Mouse (Mus musculus): ENCODE measurements around the gene Oat. TPM values are rescaled to one million over a fixed set of nuclear protein-coding genes. Genes with fewer than 3 reads are reported as not detected.
A peak's percentile ranks its signal among the peaks of the same experiment; 100 is the strongest.

The Oat gene
- polyA plus RNA-seq, 1 experiment from 2014 or later, result 126 TPM

GRCm38 (mm10) chr7:132580511-132580910 lies 4.3 kb upstream of the Oat start:
- Histone ChIP-seq H3K36me3 (no peaks in the 10 kb centered on the region), H3K27ac (no peak overlapping the region), H3K9me3 (replicated peaks) (no peaks in the 10 kb centered on the region), H3K4me3 (no peak overlapping the region), H3K4me1 (peaks cover 8% of the 10 kb centered on the region), H3K27me3 (ENCODE audit: low read depth, poor library complexity, severe bottlenecking) (peaks cover 21% of the 10 kb centered on the region)
- DNase-seq (ENCODE audit: low spot score), result no peak
- WGBS, result 80% methylated on average over 6 of the region's 6 CpGs

- Histone ChIP-seq H3K4me1 (peaks cover 21% of the 10 kb centered on the region), H3K27ac (peak overlapping the region; percentile 95; the same call in 1 of the 2 replicates), H3K9me3 (replicated peaks) (no peaks in the 10 kb centered on the region), H3K4me3 (peak overlapping the region; percentile 84), H3K27me3 (ENCODE audit: low read depth, poor library complexity, severe bottlenecking) (peaks cover 21% of the 10 kb centered on the region), H3K36me3 (no peaks in the 10 kb centered on the region)
- DNase-seq (ENCODE audit: low spot score), result no peak
- 61% methylated on average over 4 of the region's 4 CpGs for WGBS
These were observed 693 bp upstream of the Oat start for GRCm38 (mm10) chr7:132576891-132577290.

GRCm38 (mm10) chr7:132575623-132576022 lies 575 bp downstream of the Oat start:
- Histone ChIP-seq H3K4me3 (peak overlapping the region; percentile 84), H3K4me1 (peaks cover 21% of the 10 kb centered on the region), H3K36me3 (no peaks in the 10 kb centered on the region), H3K27me3 (ENCODE audit: low read depth, poor library complexity, severe bottlenecking) (peaks cover 18% of the 10 kb centered on the region), H3K27ac (peak overlapping the region; percentile 95), H3K9me3 (replicated peaks) (no peaks in the 10 kb centered on the region)
- peak; percentile 85 for DNase-seq (ENCODE audit: low spot score)
- 0% methylated on average over 13 of the region's 13 CpGs for WGBS

DNA sequence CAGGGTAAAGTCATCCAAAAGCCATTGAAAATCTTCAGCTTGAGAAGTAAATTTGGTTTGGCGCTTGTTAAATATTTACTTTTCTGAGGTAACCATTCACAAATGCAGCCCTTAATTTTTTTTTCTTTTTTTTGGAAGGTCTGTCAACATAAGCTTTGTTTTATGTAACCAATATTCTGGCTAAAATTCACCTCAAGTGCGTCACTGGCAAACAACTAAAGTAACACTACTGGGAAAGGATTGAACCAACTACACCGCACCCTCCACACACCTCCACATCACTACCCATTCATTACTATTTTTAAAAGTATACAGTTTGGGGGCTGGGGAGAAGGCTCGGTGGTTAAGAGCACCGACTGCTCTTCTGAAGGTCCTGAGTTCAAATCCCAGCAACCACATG lies 1.6 kb downstream of the Oat start:
- H3K27ac ChIP-seq, result no peak overlapping the region
- no peak overlapping the region for H3K4me3 ChIP-seq
- 93% methylated on average over 5 of the region's 5 CpGs for WGBS
- no peak for DNase-seq (ENCODE audit: low spot score)
- H3K27me3 ChIP-seq (ENCODE audit: low read depth, poor library complexity, severe bottlenecking), result peaks cover 15% of the 10 kb centered on the region
- H3K36me3 ChIP-seq, result peaks cover 7% of the 10 kb centered on the region
- H3K4me1 ChIP-seq, result peaks cover 21% of the 10 kb centered on the region
- no peaks in the 10 kb centered on the region for H3K9me3 ChIP-seq (replicated peaks)

GRCm38 (mm10) chr7:132573205-132573604 lies 3.0 kb downstream of the Oat start:
- peaks cover 21% of the 10 kb centered on the region for H3K4me1 ChIP-seq

DNA sequence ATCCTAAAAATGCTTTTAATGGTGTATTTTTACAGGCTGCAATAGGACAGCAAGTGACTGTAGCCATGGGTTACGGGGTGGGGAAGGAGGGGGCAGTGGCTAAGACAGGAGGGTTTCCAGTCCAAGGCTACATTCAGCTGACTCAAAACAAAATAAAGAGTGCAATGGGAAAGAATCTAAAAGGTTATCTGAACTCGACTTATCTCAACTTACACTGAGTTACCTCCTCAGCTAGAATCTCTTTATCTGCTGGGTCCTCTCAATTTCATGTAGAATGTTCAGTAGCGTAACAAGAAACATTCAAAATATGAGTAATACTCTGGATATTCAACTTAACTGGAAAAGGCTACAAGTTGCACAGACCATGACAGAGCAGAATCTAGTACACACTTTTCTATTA lies 3.5 kb downstream of the Oat start:
- DNase-seq (ENCODE audit: low spot score), result no peak
- H3K9me3 ChIP-seq (replicated peaks), result no peaks in the 10 kb centered on the region
- no peak overlapping the region for H3K4me3 ChIP-seq
- H3K4me1 ChIP-seq, result peaks cover 21% of the 10 kb centered on the region
- 85% methylated on average over 3 of the region's 3 CpGs for WGBS
- peaks cover 26% of the 10 kb centered on the region for H3K36me3 ChIP-seq
- H3K27ac ChIP-seq, result no peak overlapping the region
- peaks cover 8% of the 10 kb centered on the region for H3K27me3 ChIP-seq (ENCODE audit: low read depth, poor library complexity, severe bottlenecking)

More at GRCm38 (mm10) chr7:132573205-132573604, 3.0 kb downstream of the Oat start:
- DNase-seq (ENCODE audit: low spot score), result no peak
- Histone ChIP-seq H3K27me3 (ENCODE audit: low read depth, poor library complexity, severe bottlenecking) (peaks cover 10% of the 10 kb centered on the region), H3K4me3 (no peak overlapping the region), H3K9me3 (replicated peaks) (no peaks in the 10 kb centered on the region), H3K36me3 (peaks cover 21% of the 10 kb centered on the region), H3K27ac (no peak overlapping the region)
- 86% methylated on average over 6 of the region's 6 CpGs for WGBS

DNA sequence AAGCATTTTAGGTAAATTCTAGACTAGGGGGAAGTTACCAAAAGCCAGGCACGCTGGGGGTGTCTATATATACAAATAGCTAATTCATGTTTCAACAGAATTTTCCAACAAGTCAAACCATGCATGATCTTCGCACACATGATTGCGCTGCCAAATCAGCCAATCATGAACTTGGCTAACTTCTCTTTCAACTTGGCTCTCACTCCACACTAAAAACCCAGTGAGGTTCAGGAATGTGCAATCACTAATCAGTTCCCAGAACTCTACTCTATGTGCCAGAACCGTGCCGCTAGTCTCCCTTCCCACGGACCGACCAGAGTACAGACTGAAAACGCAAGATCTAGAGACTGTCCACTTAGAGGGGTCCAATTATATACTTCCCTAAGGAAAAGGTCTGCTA lies 4.7 kb downstream of the Oat start:
- Histone ChIP-seq H3K27ac (no peak overlapping the region), H3K4me3 (no peak overlapping the region), H3K4me1 (peaks cover 17% of the 10 kb centered on the region), H3K9me3 (replicated peaks) (no peaks in the 10 kb centered on the region), H3K27me3 (ENCODE audit: low read depth, poor library complexity, severe bottlenecking) (no peaks in the 10 kb centered on the region), H3K36me3 (peaks cover 35% of the 10 kb centered on the region)
- 90% methylated on average over 8 of the region's 8 CpGs for WGBS
- DNase-seq (ENCODE audit: low spot score), result no peak

GRCm38 (mm10) chr7:132570071-132570470 lies 6.1 kb downstream of the Oat start:
- Histone ChIP-seq H3K9me3 (replicated peaks) (no peaks in the 10 kb centered on the region), H3K4me3 (no peak overlapping the region), H3K27me3 (ENCODE audit: low read depth, poor library complexity, severe bottlenecking) (no peaks in the 10 kb centered on the region), H3K4me1 (0 out of 2 replicates have a peak, but pooled peaks cover 9% of the 10 kb centered on the region), H3K27ac (no peak overlapping the region), H3K36me3 (peaks cover 43% of the 10 kb centered on the region)
- 85% methylated on average over 5 of the region's 5 CpGs for WGBS
- no peak for DNase-seq (ENCODE audit: low spot score)

DNA sequence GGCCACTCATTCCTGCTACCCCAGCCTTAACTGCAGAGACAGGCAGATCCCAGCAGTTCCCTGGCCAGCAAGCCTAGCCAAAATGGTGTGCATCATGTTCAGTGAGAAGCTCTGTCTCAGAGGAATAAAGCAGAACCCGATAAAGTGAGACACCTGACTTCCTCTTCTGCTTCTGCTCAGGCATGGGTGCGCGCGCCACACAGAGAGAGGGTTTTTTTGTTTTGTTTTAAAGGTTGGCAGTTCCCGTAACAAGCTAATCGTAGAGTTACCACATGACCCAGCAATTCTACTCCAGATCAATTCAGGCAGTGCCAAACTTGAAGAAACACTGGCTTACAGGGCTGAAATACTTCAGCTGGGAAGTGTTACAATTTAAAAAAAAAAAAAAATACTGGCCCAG lies 7.4 kb downstream of the Oat start:
- Histone ChIP-seq H3K4me3 (no peak overlapping the region), H3K9me3 (replicated peaks) (no peaks in the 10 kb centered on the region), H3K4me1 (0 out of 2 replicates have a peak, but pooled peaks cover 5% of the 10 kb centered on the region), H3K27me3 (ENCODE audit: low read depth, poor library complexity, severe bottlenecking) (no peaks in the 10 kb centered on the region), H3K36me3 (peaks cover 56% of the 10 kb centered on the region), H3K27ac (no peak overlapping the region)
- DNase-seq (ENCODE audit: low spot score), result no peak
- 96% methylated on average over 6 of the region's 6 CpGs for WGBS

DNA sequence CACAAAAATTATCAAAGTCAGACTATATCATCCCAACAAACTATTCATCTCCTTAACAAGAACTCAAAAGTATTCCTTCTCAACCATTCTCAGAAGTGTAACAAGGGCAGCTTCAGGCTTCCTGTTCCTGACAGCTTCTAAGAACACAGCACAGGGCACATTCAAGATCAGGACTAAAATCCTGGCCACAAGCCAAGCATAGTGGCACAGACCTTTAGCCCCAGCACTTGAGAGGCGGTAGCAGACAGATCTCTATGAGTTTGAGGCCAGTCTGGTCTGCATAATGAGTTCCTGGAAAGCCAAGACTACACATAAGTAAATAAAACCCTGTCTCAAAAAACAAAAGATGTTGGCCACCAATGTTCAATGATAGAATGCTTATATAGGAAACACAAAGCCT lies 10.4 kb downstream of the Oat start:
- H3K4me3 ChIP-seq, result no peak overlapping the region
- no peaks in the 10 kb centered on the region for H3K27me3 ChIP-seq (ENCODE audit: low read depth, poor library complexity, severe bottlenecking)
- H3K9me3 ChIP-seq (replicated peaks), result no peaks in the 10 kb centered on the region
- 92% methylated on average over 1 of the region's 1 CpGs for WGBS
- DNase-seq (ENCODE audit: low spot score), result no peak
- 0 out of 2 replicates have a peak, but pooled peaks cover 3% of the 10 kb centered on the region for H3K4me1 ChIP-seq
- no peak overlapping the region for H3K27ac ChIP-seq
- peaks cover 86% of the 10 kb centered on the region for H3K36me3 ChIP-seq

DNA sequence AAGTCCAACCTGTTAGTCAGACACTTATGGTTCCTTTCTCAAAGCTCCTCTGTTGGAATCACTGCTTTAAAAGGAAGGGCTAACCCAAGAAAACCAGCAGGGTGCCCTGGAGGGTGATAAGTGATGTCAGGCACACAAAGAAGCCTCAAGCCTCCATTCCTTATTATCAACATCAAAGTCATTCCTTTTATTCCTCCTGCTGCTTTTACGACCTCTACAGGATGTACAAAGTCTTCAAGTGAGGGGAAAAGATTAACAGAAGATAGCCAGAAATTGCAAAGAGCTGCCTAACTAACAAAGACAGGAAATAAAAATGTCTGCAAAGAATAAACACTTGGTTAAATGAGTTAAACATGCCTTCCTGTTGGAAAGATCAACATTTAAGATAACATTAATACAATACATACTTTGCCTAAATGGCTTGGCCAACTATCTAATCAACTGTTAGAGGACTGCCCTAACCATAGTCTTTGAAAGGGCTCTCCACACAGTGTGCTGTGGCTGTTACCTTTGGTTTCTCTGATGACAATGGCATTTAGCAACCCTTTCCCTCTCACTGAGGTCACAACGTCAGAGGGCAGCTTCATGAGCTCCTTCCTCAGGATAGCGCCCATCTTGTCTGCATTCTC lies 16.9 kb downstream of the Oat start:
- Histone ChIP-seq H3K9me3 (replicated peaks) (no peaks in the 10 kb centered on the region), H3K4me3 (no peak overlapping the region), H3K27ac (no peak overlapping the region), H3K4me1 (peaks cover 10% of the 10 kb centered on the region), H3K36me3 (peaks cover 74% of the 10 kb centered on the region), H3K27me3 (ENCODE audit: low read depth, poor library complexity, severe bottlenecking) (no peaks in the 10 kb centered on the region)
- DNase-seq (ENCODE audit: low spot score), result no peak
- 37% methylated on average over 3 of the region's 3 CpGs for whole genome bisulfite sequencing

- Histone ChIP-seq H3K36me3 (peaks cover 64% of the 10 kb centered on the region), H3K9me3 (replicated peaks) (no peaks in the 10 kb centered on the region), H3K27me3 (ENCODE audit: low read depth, poor library complexity, severe bottlenecking) (no peaks in the 10 kb centered on the region), H3K4me1 (peaks cover 10% of the 10 kb centered on the region), H3K4me3 (no peak overlapping the region), H3K27ac (no peak overlapping the region)
- WGBS, result 87% methylated on average over 7 of the region's 7 CpGs
- DNase-seq (ENCODE audit: low spot score), result no peak
These were observed 18.0 kb downstream of the Oat start for GRCm38 (mm10) chr7:132558141-132558736.

GRCm38 (mm10) chr7:132556575-132556974 lies 19.6 kb downstream of the Oat start:
- Histone ChIP-seq H3K27ac (no peak overlapping the region), H3K27me3 (ENCODE audit: low read depth, poor library complexity, severe bottlenecking) (no peaks in the 10 kb centered on the region), H3K4me1 (peaks cover 12% of the 10 kb centered on the region), H3K36me3 (peaks cover 47% of the 10 kb centered on the region), H3K4me3 (no peak overlapping the region), H3K9me3 (replicated peaks) (no peaks in the 10 kb centered on the region)
- no peak for DNase-seq (ENCODE audit: low spot score)
- 82% methylated on average over 5 of the region's 5 CpGs for WGBS
